Mouse (Mus musculus) splenic B cell, adult 2 months (primary cell): Measurements from ENCODE around the gene Epha6.
A peak's percentile ranks its signal among the peaks of the same experiment; 100 is the strongest.

Source experiments
- DNase-seq: peaks from one replicate; pipeline ENCODE4 v3.0.0-alpha.2; 2011; ENCODE audit warnings: low read depth, low spot score
- H3K27me3 ChIP-seq: 2 replicates; pipeline ENCODE4 v1.6.1; 2012; ENCODE audit warnings: mild to moderate bottlenecking, low read length, moderate library complexity, mixed read lengths; ENCODE audit not compliant: control insufficient read depth, poor library complexity, insufficient read depth, severe bottlenecking
- H3K36me3 ChIP-seq: 2 replicates; pipeline ENCODE4 v1.6.1; 2012; ENCODE audit warnings: mild to moderate bottlenecking, low read length, moderate library complexity, mixed read lengths; ENCODE audit not compliant: control insufficient read depth, poor library complexity, insufficient read depth, severe bottlenecking

Epha6 gene

GRCm38 (mm10) chr16:59715524-59715923 lies 889.8 kb downstream of the Epha6 start:
- Histone ChIP-seq H3K27me3 (no peaks in the 10 kb centered on the region), H3K36me3 (no peaks in the 10 kb centered on the region)
- no peak for DNase-seq

GRCm38 (mm10) chr16:59693230-59693629 lies 912.1 kb downstream of the Epha6 start:
- no peak for DNase-seq
- H3K36me3 ChIP-seq = no peaks in the 10 kb centered on the region
- no peaks in the 10 kb centered on the region for H3K27me3 ChIP-seq

- DNase-seq = no peak
- Histone ChIP-seq H3K27me3 (no peaks in the 10 kb centered on the region), H3K36me3 (no peaks in the 10 kb centered on the region)
These were observed 916.2 kb downstream of the Epha6 start for GRCm38 (mm10) chr16:59689120-59689519.

- Histone ChIP-seq H3K27me3 (no peaks in the 10 kb centered on the region), H3K36me3 (no peaks in the 10 kb centered on the region)
- no peak for DNase-seq
These were observed 920.2 kb downstream of the Epha6 start for GRCm38 (mm10) chr16:59685135-59685534.

DNA sequence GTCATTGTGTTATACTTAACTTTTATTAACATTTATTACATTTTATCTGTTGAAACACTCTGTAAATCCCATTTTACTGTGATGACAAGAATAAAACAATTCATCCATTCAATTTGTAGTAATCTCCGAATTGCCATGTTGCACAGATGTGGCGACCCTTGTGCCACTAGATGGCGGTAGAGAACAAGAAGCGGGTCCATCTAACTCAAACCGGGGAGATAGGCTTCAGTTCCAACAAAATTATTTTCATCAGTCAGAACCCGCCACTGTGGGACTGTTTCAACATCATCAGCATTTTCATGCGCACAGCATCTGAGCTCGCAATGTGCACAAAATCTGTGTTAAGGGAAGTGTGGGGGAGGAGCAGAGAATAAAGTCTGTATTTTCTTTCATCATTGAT lies 921.9 kb downstream of the Epha6 start:
- Histone ChIP-seq H3K27me3 (no peaks in the 10 kb centered on the region), H3K36me3 (no peaks in the 10 kb centered on the region)
- DNase-seq = peak; percentile 66

DNA sequence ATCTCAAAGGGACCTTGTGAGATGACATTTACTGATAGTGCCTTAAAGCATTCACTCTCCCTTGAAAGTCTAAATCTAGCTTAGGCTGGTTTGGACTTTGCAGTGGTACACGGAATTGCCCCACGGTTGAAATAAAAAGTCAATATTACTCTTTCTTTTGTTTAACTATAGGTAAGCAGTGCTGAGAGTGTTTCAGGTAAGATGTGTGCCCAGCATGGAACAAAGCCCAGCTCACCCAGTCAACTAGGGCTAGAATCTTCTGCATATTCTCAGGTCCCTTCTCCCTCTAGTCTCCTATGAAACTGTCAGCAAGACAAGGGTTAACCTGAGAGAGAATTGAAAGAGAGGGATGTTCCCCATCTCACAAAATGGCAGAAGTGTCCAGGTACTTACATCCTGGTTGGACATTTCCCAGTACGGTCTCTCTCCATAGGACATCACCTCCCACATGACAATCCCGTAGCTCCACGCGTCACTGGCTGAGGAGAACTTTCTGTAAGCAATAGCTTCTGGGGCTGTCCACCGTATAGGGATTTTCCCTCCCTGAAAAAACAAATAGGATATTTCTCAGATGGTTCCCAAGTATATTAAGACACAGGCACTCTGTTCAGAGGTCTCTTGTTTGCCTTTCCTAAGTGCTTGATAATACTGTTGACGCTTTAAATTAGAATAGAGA lies 923.0 kb downstream of the Epha6 start:
- DNase-seq = no peak
- H3K36me3 ChIP-seq = no peaks in the 10 kb centered on the region
- no peaks in the 10 kb centered on the region for H3K27me3 ChIP-seq

DNA sequence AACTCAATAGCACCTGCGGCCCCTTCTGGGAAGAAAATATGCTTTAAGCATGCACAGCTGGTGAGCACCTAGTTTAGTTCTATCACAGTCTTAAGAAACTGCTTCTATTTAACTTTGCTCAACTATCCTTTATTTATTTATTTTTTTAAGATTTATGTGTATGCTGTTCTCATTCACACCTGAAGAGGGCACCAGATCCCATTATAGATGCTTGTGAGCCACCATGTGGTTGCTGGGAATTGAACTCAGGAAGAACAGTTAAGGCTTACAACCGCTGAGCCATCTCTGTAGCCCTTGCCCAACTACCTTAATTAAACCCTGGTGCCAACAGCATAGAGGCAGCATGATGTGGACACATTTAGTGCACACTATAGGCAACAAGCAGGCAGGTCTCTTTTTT lies 938.4 kb downstream of the Epha6 start:
- Histone ChIP-seq H3K36me3 (no peaks in the 10 kb centered on the region), H3K27me3 (no peaks in the 10 kb centered on the region)
- no peak for DNase-seq

DNA sequence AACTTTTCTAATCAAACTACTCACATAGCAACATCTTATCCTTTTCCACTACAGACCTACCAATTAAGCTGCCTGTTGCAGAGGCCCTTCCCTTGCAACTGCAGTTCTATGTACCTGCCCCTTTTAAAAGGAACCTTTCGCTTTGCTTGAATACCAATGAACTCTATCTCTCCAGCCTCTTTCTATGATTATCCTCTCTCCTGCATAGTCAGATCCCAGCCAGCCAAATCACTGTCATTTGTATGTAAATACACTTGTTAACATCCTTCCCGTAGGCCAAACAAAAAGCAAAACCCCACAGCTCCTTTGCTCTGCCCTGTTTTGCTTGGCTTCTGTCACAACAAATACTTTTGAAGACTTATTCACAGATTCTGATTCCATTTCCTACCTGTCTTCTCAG lies 961.6 kb downstream of the Epha6 start:
- Histone ChIP-seq H3K27me3 (no peaks in the 10 kb centered on the region), H3K36me3 (no peaks in the 10 kb centered on the region)
- DNase-seq = no peak

DNA sequence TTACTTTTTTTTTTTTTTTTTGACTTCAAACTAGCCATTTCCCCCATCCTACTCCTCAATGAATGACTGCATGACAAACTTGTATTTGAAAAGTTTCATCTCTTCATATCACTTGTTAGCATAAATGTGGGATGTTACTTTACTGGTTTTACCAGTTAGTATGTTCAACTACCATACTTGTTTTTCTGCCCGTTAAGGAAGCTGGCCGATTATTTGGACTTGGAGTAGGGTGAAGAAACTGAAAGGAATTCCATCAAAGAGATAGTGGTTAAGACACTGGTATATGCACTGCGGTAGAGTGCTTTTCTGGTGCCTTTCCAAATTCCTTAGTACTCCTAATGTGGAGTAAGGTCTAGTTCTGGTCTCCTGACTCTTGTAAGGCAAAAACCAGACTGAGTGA lies 965.3 kb downstream of the Epha6 start:
- DNase-seq = no peak
- no peaks in the 10 kb centered on the region for H3K36me3 ChIP-seq
- H3K27me3 ChIP-seq = no peaks in the 10 kb centered on the region

DNA sequence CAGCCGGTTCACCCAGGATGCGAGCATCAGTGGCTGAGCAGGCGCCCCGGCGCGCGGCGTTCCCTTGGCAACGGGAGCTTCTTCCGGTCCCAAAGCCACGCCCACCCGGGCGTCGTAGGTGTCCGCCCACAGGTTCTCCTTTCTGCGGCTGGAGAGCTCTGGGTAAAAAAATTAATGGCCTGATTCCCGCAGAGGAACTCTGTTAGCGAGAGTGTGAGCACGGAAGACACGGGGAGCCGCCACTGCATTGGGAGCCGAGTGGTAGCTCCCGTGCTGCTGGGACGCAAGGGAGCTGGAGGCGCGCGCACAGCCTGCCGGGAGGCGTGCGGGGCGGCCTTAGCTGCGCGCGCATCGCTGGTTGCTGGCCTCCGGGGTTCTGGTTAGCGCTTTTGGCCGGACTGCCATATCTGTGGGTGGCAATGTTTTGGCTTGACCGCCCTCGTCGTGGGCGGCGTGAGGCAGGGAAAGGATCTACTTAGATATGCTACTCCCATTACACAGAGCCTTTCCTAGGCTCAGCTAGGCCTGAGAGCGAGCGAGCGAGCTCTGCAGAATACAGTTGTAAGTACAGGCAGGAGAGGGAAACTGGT lies 966.1 kb downstream of the Epha6 start, which contains the start of gene Arl6:
Gene Arl6, minus strand, starts transcription at position 290 of the 590 bp plus-strand sequence.
- peak; percentile 94 for DNase-seq
- no peaks in the 10 kb centered on the region for H3K27me3 ChIP-seq
- H3K36me3 ChIP-seq = no peaks in the 10 kb centered on the region

- DNase-seq = no peak
- no peaks in the 10 kb centered on the region for H3K27me3 ChIP-seq
- H3K36me3 ChIP-seq = no peaks in the 10 kb centered on the region
These were observed 970.7 kb downstream of the Epha6 start for GRCm38 (mm10) chr16:59634598-59634997.

DNA sequence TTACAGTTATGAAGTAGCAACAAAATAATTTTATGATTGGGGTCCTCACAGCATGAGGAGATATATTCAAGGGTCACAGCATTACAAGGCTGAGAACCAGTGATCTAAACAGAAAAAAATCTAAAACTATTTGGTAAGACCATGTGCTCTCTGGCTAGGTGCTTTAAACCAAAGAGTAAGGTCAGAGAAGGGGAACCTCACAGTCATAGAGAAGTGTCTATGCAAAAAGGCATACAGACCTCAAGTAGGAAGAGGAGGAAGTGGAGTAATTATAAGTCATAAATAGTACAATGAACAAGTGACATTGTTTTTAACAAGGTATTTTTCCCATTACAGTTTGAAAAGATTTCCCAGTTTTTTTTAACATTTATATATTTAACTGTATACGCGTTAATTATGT lies 983.8 kb downstream of the Epha6 start:
- no peaks in the 10 kb centered on the region for H3K36me3 ChIP-seq
- DNase-seq = peak; percentile 10
- H3K27me3 ChIP-seq = no peaks in the 10 kb centered on the region

GRCm38 (mm10) chr16:59617167-59617566 lies 988.2 kb downstream of the Epha6 start:
- DNase-seq = peak; percentile 81
- H3K36me3 ChIP-seq = no peaks in the 10 kb centered on the region

DNA sequence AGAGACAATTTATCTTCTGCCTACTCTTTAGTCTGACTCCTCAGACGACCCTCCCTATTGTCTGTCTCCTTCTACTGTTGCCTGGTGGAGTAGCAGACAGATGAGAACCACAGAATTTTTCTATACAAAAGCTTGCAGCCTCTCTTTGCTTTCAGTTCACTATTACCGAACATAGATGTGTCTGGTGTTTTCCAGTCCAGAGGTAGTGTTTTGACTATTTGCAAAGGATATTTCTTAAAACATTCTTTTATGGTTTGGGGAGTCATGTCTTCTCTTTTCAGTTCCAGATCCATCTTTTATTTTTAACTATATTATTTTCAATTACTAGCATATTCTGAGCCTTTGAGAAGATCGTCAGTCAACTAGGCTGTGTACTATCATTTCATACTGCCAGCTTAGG lies 989.7 kb downstream of the Epha6 start:
- no peaks in the 10 kb centered on the region for H3K36me3 ChIP-seq
- no peak for DNase-seq
- no peaks in the 10 kb centered on the region for H3K27me3 ChIP-seq

More at GRCm38 (mm10) chr16:59617167-59617566, 988.2 kb downstream of the Epha6 start:
- H3K27me3 ChIP-seq = no peaks in the 10 kb centered on the region

DNA sequence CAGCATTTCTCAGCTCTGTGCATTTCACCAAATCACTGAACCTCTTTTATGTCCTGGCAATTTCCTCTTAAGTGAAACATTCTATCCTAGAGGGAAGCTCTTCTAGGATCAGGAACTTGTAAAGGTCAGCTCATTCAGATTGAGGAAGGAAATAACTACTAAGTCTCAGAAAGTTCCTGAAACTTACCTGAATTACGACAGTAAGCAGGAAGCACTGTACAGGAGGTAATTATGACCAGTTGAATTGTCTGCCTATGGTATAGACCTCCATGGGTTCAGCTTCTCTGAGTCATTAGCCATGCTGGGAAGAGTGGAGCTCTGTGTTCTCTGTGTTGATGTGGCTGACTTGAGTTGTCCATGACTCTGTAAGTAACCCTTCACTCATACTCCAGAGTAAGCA lies 994.6 kb downstream of the Epha6 start:
- Histone ChIP-seq H3K27me3 (no peaks in the 10 kb centered on the region), H3K36me3 (no peaks in the 10 kb centered on the region)
- no peak for DNase-seq
